Mouse (Mus musculus): ENCODE data around the gene Rusc1.

Rusc1 gene

DNA sequence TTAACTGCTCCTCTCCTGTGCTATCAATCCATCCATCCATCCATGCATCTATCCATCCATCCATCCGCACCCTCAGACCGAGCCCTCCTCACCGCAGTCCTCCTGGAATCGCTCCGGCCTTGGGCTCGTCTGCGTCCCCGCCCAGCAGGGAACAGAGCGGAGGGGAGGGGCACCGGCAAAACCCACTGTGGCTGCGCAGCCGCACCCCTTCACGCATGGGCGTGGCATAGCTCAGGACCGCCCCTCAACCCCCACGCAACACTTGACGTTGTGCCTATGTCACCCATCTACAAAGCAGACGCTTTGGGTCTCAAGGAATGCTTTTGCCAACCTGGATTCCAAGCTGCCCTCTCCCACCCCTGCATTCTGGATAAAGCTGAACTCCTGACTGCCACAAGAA is at the start of gene Rusc1:
TSS of gene Rusc1 (minus strand) at position 137 of the 400 bp plus-strand sequence.
- in situ Hi-C loops (cut with MboI), result no loop called here

DNA sequence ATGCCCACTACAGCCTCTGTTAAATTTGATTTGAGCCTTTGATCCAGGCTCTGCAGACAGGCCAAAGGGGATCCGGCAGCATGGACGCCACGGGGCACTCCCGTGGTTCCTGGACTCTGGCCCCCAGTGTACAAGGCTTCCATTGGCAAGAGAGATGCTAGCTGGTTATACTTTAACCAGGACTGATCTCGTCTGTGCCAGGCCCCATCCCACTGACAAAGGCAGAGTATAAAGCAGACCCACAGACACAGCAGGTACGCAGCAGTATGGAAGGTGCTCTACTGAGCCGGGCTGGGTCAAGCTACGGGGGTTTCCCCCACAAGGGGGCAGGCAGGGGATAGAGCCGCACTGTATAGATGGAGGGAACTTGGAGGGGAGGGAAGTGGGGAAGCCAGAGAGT is 43.3 kb upstream of the Rusc1 start:
- in situ Hi-C loops (cut with MboI), result no loop called here

DNA sequence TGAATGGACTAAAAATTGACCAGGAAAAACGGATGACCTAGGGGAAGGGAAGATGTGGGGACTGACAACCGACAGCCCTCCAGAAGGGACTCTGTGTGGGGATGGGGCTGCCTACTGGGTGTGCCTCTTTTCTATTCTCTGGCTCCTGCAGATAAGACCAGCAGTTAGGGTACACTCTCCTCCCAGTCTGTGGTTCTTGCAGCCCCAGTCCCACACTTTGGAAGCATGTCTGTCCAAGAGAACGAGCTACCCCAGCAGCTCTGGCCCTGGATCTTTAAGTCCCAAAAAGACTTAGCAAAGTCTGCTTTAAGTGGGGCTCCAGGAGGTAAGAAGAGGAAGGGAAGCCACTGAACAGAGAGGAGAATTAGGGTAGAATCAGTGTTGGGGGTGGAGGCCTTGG is 42.8 kb upstream of the Rusc1 start, which contains the start of gene Pklr:
TSS of gene Pklr (plus strand) at position 185 of the 400 bp plus-strand sequence.
- in situ Hi-C loops (cut with MboI), result no loop called here

DNA sequence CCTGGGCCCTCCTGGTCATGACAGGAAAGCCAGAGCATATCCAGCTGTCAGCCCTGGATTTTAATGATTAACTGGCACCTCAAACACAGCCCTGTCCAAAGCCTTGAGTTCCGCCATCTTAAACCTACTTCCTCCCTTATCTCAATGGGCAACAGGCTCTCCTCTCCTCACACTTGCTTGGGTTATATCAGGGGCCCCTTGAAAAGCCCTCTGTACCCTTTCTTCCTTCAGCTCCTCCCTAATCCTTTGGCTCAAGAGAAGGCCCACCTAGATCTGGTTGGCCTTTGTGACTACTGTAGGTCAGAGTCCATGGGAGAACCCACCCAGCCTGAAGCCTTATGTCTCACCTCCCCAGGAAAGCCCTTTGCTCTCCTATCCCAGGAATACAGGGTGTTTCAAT is 40.6 kb upstream of the Rusc1 start:
- in situ Hi-C loops (cut with MboI), result no loop called here

DNA sequence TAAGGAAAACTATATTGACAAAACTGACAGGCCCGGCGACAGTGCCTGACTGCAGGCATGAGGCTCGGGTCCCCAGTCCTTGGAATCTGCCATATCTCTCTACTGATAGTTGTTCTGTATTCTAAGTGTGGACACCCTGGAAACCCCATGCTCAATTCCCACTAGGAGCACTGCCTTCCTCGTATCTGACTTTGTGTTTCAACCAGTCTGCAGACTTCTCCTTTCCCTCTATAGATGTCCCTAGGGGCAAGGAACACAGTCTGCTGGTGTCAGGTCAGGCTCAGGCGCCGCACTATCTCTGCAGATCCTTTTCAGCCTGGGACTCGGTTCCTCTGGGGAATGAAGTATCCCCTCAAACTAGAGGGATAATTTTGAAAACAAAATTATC is 39.9 kb upstream of the Rusc1 start:
- in situ Hi-C loops (cut with MboI), result no loop called here

GRCm38 (mm10) chr3:89132285-89133062 is 39.4 kb upstream of the Rusc1 start:
- in situ Hi-C loops (cut with MboI), result no loop called here

GRCm38 (mm10) chr3:89131816-89132215 is 38.7 kb upstream of the Rusc1 start:
- in situ Hi-C loops (cut with MboI), result no loop called here

- in situ Hi-C loops (cut with MboI), result no loop called here
These were observed 36.8 kb upstream of the Rusc1 start for GRCm38 (mm10) chr3:89129908-89130307.

- in situ Hi-C loops (cut with MboI), result no loop called here
These were observed 32.9 kb upstream of the Rusc1 start for GRCm38 (mm10) chr3:89125981-89126380.

- in situ Hi-C loops (cut with MboI), result no loop called here
These were observed 31.1 kb upstream of the Rusc1 start for GRCm38 (mm10) chr3:89124241-89124640.

DNA sequence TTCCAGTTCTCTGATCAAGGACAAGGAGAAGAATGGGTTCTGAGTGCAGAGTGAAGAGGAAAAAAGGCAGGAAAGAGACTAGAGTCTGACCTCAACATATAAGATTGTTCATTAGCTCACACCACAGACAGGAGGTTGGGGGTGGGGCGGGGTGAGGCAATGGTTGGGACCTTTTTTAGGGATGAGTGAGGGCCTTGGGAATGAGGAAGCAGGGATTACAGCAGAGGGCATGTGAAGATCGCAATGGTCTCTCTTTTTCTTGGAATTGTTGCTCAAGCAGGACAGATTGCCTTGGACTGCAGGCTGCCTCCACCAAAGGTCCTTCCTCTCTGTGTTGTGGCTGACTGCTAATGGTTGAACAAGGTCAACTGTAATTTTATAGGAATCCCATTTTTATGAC is 30.2 kb upstream of the Rusc1 start:
- in situ Hi-C loops (cut with MboI), result no loop called here

- in situ Hi-C loops (cut with MboI), result no loop called here
These were observed 22.4 kb upstream of the Rusc1 start for GRCm38 (mm10) chr3:89115522-89115921.

- in situ Hi-C loops (cut with MboI), result no loop called here
These were observed 19.9 kb upstream of the Rusc1 start for GRCm38 (mm10) chr3:89113058-89113457.

- in situ Hi-C loops (cut with MboI), result no loop called here
These were observed 15.0 kb upstream of the Rusc1 start for GRCm38 (mm10) chr3:89108146-89108545.

DNA sequence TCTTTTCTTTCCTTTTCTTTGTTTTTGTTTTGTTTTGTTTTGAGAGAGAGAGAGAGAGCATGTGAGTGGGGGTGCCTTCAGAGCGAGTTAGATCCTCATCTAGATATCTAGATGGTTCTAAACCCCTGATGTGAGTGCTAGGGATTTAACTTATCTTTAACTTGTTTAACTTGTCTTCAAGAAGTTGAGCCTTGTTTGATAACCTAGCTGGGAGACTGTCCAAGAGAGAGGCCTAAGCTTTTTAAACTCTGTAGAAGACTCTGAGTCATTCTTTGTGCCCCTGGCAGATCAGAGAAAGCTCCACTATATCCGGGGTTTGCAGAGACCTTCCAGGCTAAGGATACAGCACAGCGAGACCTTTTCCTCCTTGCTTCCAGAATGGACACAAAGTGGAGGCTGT is 14.4 kb upstream of the Rusc1 start:
- in situ Hi-C loops (cut with MboI), result no loop called here

DNA sequence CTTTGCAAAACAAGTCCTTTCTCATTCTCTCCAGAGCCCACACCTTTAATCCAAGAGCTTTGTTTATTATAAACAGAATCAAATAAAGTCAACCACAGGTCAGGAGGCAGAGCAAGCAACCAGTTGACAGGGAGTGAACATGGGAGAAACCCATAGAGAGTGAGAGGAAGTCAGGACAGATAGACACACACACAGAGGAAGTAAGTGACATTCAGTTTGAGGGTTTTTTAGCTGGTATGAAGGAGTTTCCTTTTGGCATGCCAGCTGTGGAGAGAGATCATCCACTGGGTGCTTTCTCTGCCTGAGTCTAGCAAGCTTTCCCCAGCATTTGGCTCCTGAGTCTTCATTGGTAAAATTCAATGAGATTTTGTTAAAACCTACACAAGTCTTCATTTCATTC is 13.8 kb upstream of the Rusc1 start:
- in situ Hi-C loops (cut with MboI), result no loop called here

- in situ Hi-C loops (cut with MboI), result no loop called here
These were observed 10.1 kb upstream of the Rusc1 start for GRCm38 (mm10) chr3:89103291-89103595.

GRCm38 (mm10) chr3:89102495-89103290 is 9.6 kb upstream of the Rusc1 start:
- in situ Hi-C loops (cut with MboI), result no loop called here

DNA sequence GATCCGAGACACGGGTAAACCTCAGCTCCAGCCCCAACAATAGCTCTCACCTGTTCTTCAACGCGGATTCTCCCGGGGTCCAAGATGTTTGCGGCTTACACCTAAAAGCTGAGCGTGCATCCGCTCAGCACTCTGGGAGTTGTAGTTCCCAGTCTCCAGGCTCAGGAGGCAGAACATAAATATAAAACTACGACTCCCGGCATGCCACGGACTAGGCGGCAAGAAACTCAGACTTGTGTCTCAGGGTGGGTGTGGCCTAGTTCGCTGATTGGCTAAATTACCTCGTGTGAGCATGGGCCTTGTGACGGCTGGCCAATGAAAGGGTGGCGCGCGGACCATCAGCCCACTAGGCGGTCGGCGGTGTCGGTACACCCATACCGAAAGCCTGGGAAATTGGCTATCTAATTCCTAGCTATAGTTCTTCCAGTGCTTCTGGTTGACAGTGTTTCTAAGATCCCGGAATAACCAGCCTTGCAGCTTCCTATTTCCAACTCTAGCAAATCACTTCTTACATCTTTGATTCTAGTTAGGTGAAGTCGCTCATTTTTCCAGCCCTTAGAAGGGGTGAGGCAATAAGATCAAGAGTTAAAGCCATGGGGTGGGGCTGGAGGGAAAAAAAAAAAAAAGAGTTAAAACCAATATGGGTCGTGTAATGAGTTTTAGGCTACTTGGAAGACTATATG is 8.8 kb upstream of the Rusc1 start, which contains the start of gene Fdps:
TSS of gene Fdps (minus strand) at position 148 of the 683 bp plus-strand sequence.
- in situ Hi-C loops (cut with MboI), result no loop called here

DNA sequence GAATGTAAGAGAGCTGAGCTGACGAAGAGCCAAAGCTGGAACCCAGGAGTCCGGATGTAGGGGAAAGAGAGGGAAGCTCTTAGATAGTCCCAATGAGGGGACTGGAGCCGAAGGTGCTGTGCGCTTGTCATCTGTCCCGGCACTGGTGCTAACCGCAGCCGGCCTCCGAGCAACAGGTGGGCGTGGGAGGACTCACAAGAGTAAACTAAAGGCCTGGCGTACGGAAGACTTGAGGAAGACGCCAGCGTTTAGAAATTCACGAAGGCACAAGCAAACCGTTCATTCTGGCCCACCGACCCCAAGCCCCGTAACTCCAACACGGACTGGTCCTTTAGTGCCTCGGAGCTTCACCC is 8.3 kb upstream of the Rusc1 start:
- in situ Hi-C loops (cut with MboI), result no loop called here

- in situ Hi-C loops (cut with MboI), result no loop called here
These were observed 7.7 kb upstream of the Rusc1 start, which contains the start of gene Gm43738 for GRCm38 (mm10) chr3:89100811-89101210. Gm43738 (minus strand) TSS chr3:89101099.

DNA sequence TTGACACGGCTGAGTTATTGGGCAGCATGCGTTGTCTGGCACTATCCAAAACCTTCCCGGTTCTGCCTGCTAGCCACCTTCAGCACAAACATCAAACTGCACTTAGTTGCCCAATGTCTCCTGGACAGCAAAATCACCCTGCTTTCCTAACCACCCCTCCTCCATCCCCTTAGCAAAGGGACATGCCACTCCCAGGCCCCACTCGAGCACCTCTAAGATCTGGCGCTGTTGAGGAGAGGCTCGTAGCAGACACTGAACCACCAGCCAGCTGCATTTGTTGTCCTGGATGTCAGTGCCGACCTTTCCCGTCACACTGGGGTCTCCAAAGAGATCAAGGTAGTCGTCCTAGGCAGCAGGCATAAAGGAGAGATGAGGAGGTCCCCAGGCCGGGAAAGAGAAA is 910 bp upstream of the Rusc1 start:
- in situ Hi-C loops (cut with MboI), result no loop called here

All from mature B cell (primary cell).